Mouse (Mus musculus) gastrocnemius, postnatal 10 days (tissue): Measurements from ENCODE around the gene Lhfpl3. TPM values are rescaled to one million over a fixed set of nuclear protein-coding genes. Genes with fewer than 3 reads are reported as not detected.

Source experiments
- DNase-seq: peaks from one replicate; pipeline ENCODE4 v3.0.0; 2021; ENCODE audit warnings: mixed read lengths
- total RNA-seq, 2 experiments: library from RNA; stranded (reverse); gene quantifications; 2 replicates each; pipeline ENCODE4 v1.2.3; 2021

Gene Lhfpl3
- total RNA-seq, 2 experiments from 2014 or later, result 0.14 TPM; not detected in 1

- DNase-seq, result no peak
Observed at GRCm38 (mm10) chr5:22928746-22929145, 182.9 kb downstream of the Lhfpl3 start.

- no peak for DNase-seq
Observed at GRCm38 (mm10) chr5:22943306-22943705, 197.4 kb downstream of the Lhfpl3 start.

GRCm38 (mm10) chr5:22963300-22963699 lies 217.4 kb downstream of the Lhfpl3 start:
- no peak for DNase-seq

GRCm38 (mm10) chr5:22986771-22987170 lies 240.9 kb downstream of the Lhfpl3 start:
- DNase-seq, result no peak

- no peak for DNase-seq
Observed at GRCm38 (mm10) chr5:22999811-23000210, 254.0 kb downstream of the Lhfpl3 start.

DNA sequence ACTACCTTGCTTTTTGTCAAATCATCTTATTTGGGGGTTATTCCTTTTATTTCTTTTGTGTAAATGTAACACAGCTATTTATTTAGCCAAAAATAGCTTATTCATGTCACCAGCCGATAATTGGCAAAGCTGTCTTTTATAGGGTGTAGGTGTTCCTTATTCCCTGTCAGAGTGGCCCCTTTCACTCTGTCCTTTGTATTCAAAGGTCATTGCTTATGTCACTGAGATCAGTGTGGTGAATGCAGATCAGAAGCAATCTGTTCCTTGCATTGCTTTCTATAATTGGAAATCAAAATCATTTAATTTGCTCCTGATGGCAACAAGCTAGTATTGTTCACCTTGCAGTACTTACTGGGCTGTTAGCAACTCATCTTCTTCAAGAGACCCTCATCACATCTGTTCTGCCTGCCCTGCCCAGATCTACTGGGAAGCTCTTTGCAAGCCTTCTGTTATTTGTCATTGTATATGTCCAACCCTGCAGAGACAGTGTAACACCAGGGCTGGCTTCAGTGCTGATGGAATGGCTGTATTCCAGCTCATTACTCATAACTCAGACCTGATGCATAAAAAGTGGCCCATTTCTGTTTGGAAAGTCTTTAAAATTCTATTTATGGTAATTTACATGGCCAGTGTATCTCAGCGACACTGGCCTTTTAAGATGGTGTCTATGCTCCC lies 257.4 kb downstream of the Lhfpl3 start:
- DNase-seq, result no peak

- DNase-seq, result no peak
Observed at GRCm38 (mm10) chr5:23006207-23006606, 260.3 kb downstream of the Lhfpl3 start.

GRCm38 (mm10) chr5:23010460-23010859 lies 264.6 kb downstream of the Lhfpl3 start:
- no peak for DNase-seq

DNA sequence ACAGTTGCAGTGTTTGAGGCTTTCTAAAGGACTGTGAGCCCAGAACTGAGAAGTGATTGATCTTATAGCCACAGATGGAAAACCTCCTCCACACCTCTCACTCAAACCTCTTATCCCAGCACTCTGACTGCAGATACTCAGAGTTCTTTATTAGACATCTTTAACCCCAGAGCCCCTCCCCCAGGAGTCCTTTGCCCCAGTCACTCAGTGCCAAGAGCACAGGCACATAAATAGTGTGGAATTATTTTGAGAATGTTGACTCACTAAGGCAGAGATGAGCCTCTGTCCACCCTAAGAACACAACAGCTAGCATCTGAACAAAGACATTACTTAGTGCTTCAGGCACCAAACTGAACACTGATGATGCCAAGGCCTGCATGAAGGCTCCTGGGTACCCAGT lies 268.1 kb downstream of the Lhfpl3 start:
- no peak for DNase-seq

DNA sequence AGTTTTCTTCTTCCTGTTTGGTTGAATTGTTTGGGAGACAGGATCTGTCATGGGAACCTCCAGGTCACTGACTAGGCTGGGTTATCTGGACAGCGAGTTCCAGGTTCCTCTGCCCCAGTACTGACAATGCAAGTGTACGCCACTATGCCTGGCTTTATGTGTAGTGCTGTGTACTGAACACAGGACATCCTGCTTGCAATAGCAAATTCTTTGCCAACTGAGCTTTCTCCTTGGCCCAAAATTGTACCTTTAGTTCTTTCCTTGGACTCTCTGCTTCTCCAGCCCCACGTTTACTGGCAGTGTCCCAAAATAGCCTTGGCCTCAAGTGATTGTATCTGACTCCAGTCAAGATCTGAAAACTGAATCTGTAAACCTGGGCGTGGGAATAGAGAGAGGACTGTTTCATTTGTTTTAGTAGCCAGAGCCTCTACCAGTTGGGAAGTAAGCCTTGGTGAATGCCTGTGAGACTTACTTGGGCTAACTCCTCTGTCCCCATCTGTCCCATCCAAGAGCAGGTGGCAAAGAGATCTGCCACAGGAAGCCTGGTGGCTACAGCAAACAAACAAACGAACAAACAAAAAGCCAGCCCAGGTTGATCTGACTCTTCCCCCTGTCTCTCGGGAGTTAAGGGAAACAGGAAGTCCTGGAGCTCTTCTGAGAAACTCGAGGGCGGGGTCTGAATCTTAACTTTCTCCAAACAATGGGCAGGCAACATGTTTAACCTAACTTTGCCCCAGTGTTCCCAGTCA lies 269.9 kb downstream of the Lhfpl3 start:
- no peak for DNase-seq

DNA sequence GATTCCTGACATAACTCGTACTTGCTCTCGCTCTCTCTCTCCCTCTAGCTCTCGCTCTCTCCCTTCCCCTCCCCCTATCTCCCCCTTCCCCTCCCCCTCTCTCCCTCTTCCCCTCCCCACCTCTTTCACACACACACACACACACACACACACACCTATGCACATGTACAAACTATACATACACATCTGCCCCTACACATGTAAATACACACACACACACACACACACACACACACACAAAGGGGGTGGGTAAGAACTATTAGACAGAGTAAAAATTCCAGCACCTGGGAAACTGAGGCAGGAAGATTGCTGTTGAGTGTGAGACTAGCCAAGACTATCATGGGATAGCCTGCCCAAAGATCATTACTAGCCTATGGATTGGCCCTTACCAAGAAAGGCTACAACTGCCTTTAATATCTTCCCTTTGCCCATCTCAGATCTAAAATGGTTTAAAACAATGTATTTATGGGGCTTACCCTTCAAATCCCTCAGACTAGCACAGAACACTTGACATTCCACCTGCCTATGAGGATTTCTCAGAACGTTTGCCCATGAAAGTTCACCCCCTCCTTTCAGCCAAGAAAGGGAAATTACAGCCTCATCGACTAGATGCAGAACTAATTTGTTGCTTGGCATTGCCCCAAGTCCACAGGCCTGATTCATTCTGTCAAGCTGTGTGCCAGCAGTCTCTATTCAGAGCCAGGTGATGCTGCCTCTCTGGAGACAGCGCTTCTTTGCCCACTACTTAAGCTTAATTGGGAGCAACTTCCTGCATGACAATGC lies 289.3 kb downstream of the Lhfpl3 start:
- DNase-seq, result no peak

DNA sequence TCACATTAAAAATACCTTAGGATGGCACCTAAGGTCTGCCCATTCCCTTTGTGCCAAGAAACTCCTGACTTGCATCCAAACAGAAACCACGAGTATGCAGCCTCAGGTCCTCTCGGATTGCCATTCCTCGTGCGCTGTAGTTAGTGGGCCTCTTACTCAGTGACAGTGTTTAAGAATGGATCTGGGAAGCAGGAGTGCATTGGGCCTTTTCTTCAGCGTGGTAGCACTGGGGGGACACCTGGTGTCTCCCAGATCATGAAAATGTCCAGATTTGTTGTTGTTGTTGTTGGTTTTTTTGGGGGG lies 289.8 kb downstream of the Lhfpl3 start:
- DNase-seq, result no peak

DNA sequence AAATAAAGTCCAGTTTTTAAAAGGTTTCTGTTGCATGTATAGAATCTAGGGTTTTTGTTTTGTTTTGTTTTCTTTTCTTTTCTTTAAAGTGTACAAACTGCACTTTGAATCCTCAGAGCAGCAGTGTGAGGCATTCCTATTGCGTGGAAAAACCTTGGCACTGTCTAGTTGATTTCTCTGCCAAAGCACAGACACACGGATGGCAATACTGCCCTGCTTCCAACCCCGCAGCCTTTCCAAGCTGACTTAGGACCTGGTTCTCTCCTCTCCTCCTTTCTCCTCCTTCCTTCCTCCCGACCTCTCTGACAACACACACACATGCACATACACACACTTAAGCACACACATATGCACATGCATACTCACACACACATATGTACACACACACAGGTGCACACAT lies 294.6 kb downstream of the Lhfpl3 start:
- DNase-seq, result no peak

GRCm38 (mm10) chr5:23042862-23043261 lies 297.0 kb downstream of the Lhfpl3 start:
- DNase-seq, result no peak

- no peak for DNase-seq
Observed at GRCm38 (mm10) chr5:23049083-23049663, 303.3 kb downstream of the Lhfpl3 start.

- DNase-seq, result no peak
Observed at GRCm38 (mm10) chr5:23051458-23051857, 305.6 kb downstream of the Lhfpl3 start.

DNA sequence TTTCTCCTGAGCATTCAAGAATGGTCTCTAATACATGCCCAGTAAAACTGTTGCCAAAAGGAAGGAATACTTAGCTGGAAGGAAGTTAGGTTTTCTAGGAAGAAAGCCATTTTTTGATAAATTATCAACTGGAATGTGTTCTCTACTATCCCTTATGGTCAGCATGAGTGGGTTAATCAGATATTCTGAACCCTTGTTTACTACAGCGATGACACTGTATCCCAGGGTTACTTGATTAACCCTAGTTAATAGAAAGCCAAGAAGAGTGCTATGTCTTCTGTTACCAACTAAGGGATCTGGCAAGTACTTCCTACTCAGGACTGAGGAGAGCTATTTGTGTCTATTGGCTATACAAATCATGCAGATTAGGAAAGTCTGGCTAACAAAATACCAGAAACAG lies 349.0 kb downstream of the Lhfpl3 start:
- DNase-seq, result no peak

GRCm38 (mm10) chr5:23106536-23106935 lies 360.7 kb downstream of the Lhfpl3 start:
- no peak for DNase-seq

DNA sequence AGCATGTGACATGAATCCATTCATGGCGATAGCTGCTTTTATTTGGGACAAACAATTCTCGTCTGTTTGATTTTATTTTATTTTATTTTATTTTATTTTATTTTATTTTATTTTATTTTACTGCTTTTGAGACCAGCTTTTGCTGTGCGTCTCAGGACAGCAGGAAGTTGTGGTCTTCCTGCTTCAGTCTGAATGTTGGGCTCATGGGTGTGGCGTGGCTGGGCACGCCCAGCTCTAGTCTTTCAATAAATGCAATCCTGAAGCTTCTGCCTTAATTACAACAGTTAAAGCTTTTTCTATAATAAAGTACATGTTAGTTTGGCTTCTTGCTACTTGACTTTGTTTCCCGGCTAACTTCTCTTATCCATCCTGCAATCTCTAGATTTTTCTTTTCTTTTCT lies 365.4 kb downstream of the Lhfpl3 start:
- no peak for DNase-seq

GRCm38 (mm10) chr5:23114249-23114648 lies 368.4 kb downstream of the Lhfpl3 start:
- no peak for DNase-seq

DNA sequence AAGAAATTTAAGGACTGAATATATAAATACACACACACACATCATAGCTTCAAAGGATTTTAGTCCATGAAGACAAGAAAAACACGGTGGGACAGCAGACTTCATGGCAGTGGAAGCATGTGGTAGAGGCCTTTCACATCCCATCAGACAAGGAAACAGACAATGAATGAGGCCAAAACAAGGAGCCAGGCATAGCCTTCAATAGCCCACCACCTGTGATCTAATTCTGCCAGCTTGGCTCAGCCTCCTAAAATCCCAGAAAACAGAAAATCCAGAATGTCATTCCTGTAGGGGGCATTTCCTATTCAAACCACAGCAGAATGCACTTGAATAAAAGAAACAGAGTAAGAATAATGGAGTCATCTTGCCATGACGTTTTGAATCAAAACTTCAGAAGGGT lies 381.0 kb downstream of the Lhfpl3 start:
- no peak for DNase-seq

GRCm38 (mm10) chr5:23140183-23140921 lies 394.5 kb downstream of the Lhfpl3 start:
- DNase-seq, result no peak
